Mouse (Mus musculus): Measurements from ENCODE around the gene Adcy4. TPM values are rescaled to one million over a fixed set of nuclear protein-coding genes. Genes with fewer than 3 reads are reported as not detected.
A peak's percentile ranks its signal among the peaks of the same experiment; 100 is the strongest.
"Not testable (repeated sequence)": the region's sequence is repeated elsewhere in the genome, so short reads cannot be mapped to it uniquely, and the experiment has no call there.

Adcy4 gene
- polyA plus RNA-seq, 1 experiment from 2014 or later: 1.8 TPM

- Histone ChIP-seq H3K27me3 (peaks cover 53% of the 10 kb centered on the region), H3K4me3 (replicated peaks) (0 out of 2 replicates have a peak overlapping the region, but pooled peaks have one; percentile 3), H3K9me3 (replicated peaks) (no peaks in the 10 kb centered on the region), H3K36me3 (no peaks in the 10 kb centered on the region), H3K9ac (peak overlapping the region; percentile 50; the same call in 1 of the 2 replicates), H3K4me1 (replicated peaks) (peaks cover 57% of the 10 kb centered on the region), H3K27ac (no peak overlapping the region), H3K4me2 (peak overlapping the region; percentile 42)
- 31% methylated on average over 16 of the region's 16 CpGs for WGBS (ENCODE audit: insufficient replicate concordance)
- DNase-seq: no peak
- peak; percentile 73 for ATAC-seq (ENCODE audit: low read depth)
Observed at GRCm38 (mm10) chr14:55769087-55769703, 14.7 kb downstream of the Adcy4 start.

DNA sequence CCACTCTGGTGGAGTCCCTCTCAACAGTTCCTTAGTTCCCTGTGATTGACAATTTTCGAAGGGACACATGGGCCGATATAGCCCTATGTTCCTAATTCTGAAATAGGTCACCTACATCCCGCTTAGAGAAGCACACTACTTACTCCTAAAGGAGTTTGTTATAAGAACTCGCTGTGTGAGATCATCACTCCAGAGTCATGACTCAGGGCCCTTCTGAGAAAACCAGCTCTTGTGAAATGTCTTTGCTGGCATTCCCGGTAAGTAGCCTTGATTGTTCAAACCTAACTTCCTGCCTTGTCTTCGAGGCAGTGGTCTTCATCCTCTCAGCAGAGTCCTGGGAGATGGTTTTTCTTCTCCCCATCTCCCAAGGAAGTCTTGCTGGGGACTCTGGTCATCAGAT is 15.3 kb downstream of the Adcy4 start:
- 75% methylated on average over 6 of the region's 6 CpGs for WGBS (ENCODE audit: insufficient replicate concordance)
- Histone ChIP-seq H3K27ac (no peak overlapping the region), H3K9me3 (replicated peaks) (no peaks in the 10 kb centered on the region), H3K9ac (peak overlapping the region; percentile 69; the same call in 1 of the 2 replicates), H3K27me3 (peaks cover 52% of the 10 kb centered on the region), H3K4me2 (peak overlapping the region; percentile 75), H3K4me3 (replicated peaks) (no peak overlapping the region), H3K36me3 (no peaks in the 10 kb centered on the region), H3K4me1 (replicated peaks) (peaks cover 57% of the 10 kb centered on the region)
- DNase-seq: no peak
- ATAC-seq (ENCODE audit: low read depth): no peak

- peak; percentile 47 for ATAC-seq (ENCODE audit: low read depth)
- peak overlapping the region; percentile 50 for H3K4me3 ChIP-seq (replicated peaks)
- no peaks in the 10 kb centered on the region for H3K9me3 ChIP-seq (replicated peaks)
- no peaks in the 10 kb centered on the region for H3K36me3 ChIP-seq
- peak overlapping the region; percentile 69 for H3K9ac ChIP-seq
- peak overlapping the region; percentile 75 for H3K4me2 ChIP-seq
- no peak overlapping the region for H3K27ac ChIP-seq
- WGBS (ENCODE audit: insufficient replicate concordance): 9% methylated on average over 52 of the region's 52 CpGs
- peaks cover 62% of the 10 kb centered on the region for H3K4me1 ChIP-seq (replicated peaks)
- peaks cover 55% of the 10 kb centered on the region for H3K27me3 ChIP-seq
- DNase-seq: no peak
Observed at GRCm38 (mm10) chr14:55767519-55768414, 16.1 kb downstream of the Adcy4 start.

DNA sequence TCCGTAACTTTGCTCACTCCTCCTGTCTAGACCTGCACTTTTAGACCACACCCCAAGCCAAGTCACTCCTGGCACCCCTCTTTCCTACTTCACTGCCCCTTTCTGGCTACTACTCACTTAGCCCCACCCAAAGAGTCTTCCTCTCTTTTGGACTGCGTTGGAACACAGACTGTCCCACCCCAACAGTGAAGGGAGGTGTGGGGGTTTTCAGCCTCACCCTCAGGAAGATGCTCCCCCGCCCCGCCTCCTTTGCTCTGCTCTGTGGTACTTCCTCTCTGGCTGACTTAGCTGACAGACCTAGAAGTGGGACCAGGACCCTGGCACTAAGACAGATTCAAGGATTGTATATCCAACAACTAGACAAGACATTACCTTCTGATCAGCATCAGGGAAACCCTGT is 18.2 kb downstream of the Adcy4 start, which contains the start of gene Ltb4r1:
TSS of gene Ltb4r1 (plus strand) at position 267 of the 400 bp plus-strand sequence.
- H3K4me3 ChIP-seq (replicated peaks): no peak within 1 kb of the TSS
- ATAC-seq (ENCODE audit: low read depth) (no peak), DNase-seq (no peak)
- no peak within 1 kb of the TSS for H3K9ac ChIP-seq
- peaks cover 69% of the 10 kb centered on the region for H3K27me3 ChIP-seq
- 23% methylated on average over 4 of the region's 4 CpGs for WGBS (ENCODE audit: insufficient replicate concordance)
- no peaks in the 10 kb centered on the region for H3K9me3 ChIP-seq (replicated peaks)
- peak within 1 kb of the TSS; percentile 47; the same call in 1 of the 2 replicates for H3K27ac ChIP-seq
- peaks cover 71% of the 10 kb centered on the region for H3K4me1 ChIP-seq (replicated peaks)
- H3K36me3 ChIP-seq: no peaks in the 10 kb centered on the region
- H3K4me2 ChIP-seq: no peak within 1 kb of the TSS

DNA sequence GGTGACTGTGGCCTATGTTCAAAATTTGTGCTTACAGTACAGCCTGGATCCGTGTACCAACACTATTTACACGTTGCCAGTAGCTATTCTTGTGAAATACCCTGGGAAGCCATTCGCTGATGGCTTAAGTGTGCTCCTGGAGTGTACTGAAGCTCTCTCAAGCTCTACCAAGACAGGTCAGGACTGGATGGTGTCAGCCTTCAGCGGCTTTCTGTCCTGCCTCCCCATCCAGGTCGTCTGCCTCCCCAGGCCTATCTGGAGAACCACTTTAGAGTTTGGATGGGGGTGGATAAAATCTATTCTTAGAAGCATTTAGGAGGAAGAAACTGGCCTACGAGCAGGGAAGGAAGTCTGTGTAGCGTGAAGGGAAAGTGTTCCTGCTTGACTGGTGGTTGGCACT is 20.7 kb downstream of the Adcy4 start:
- H3K4me1 ChIP-seq (replicated peaks): peaks cover 62% of the 10 kb centered on the region
- peaks cover 69% of the 10 kb centered on the region for H3K27me3 ChIP-seq
- H3K27ac ChIP-seq: 0 out of 2 replicates have a peak overlapping the region, but pooled peaks have one; percentile 1
- H3K9me3 ChIP-seq (replicated peaks): no peaks in the 10 kb centered on the region
- H3K4me3 ChIP-seq (replicated peaks): peak overlapping the region; percentile 58; the same call in 1 of the 2 replicates
- no peak for ATAC-seq (ENCODE audit: low read depth)
- peak overlapping the region; percentile 79 for H3K4me2 ChIP-seq
- no peak for DNase-seq
- H3K36me3 ChIP-seq: no peaks in the 10 kb centered on the region
- H3K9ac ChIP-seq: no peak overlapping the region
- WGBS (ENCODE audit: insufficient replicate concordance): 33% methylated on average over 7 of the region's 7 CpGs

- Histone ChIP-seq H3K36me3 (no peaks in the 10 kb centered on the region), H3K4me3 (replicated peaks) (peak overlapping the region; percentile 58), H3K9ac (peak overlapping the region; percentile 71), H3K27me3 (peaks cover 60% of the 10 kb centered on the region), H3K27ac (no peak overlapping the region; the same call in 1 of the 2 replicates), H3K9me3 (replicated peaks) (no peaks in the 10 kb centered on the region), H3K4me1 (replicated peaks) (peaks cover 61% of the 10 kb centered on the region), H3K4me2 (peak overlapping the region; percentile 79)
- WGBS (ENCODE audit: insufficient replicate concordance): 3% methylated on average over 77 of the region's 77 CpGs
- peak; percentile 18 for ATAC-seq (ENCODE audit: low read depth)
- no peak for DNase-seq
Observed at GRCm38 (mm10) chr14:55762001-55762821, 21.7 kb downstream of the Adcy4 start.

DNA sequence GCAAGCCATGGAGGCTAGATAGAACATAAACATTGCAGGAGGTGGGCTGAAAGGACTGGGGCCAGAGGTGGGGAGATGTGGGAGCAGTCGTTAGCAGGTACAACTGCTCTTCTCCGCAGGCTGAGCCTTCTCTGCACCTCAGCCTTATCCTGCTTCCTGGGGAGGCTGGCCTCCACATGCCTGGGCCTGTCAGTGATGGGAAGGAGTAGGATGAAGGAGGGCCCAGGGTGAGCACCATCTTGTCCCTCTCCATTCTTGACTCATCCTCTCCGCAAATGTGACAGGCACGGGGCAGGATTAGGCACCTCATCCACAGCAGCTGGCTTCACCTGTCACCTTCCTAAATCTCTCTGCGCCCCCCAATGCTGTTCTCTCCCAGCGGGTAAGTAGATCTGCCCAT is 22.7 kb downstream of the Adcy4 start, which contains the start of gene Ltb4r2:
TSS of gene Ltb4r2 (plus strand) at position 266 of the 400 bp plus-strand sequence.
- H3K4me3 ChIP-seq (replicated peaks): peak within 1 kb of the TSS; percentile 58
- peak within 1 kb of the TSS; percentile 71 for H3K9ac ChIP-seq
- H3K4me2 ChIP-seq: peak within 1 kb of the TSS; percentile 79
- 74% methylated on average over 6 of the region's 6 CpGs for WGBS (ENCODE audit: insufficient replicate concordance)
- peaks cover 7% of the 10 kb centered on the region for H3K36me3 ChIP-seq
- peaks cover 62% of the 10 kb centered on the region for H3K4me1 ChIP-seq (replicated peaks)
- H3K27ac ChIP-seq: no peak within 1 kb of the TSS
- H3K9me3 ChIP-seq (replicated peaks): no peaks in the 10 kb centered on the region
- ATAC-seq (ENCODE audit: low read depth): no peak
- no peak for DNase-seq
- H3K27me3 ChIP-seq: peaks cover 52% of the 10 kb centered on the region

- not testable (repeated sequence) for H3K9me3 ChIP-seq (replicated peaks); H3K4me3 ChIP-seq (replicated peaks); H3K27ac ChIP-seq; H3K9ac ChIP-seq
- H3K4me2 ChIP-seq: peak overlapping the region; percentile 29
- DNase-seq (peak; percentile 66), ATAC-seq (ENCODE audit: low read depth) (0 out of 2 replicates have a peak, but pooled peaks have one; percentile 18)
- peaks cover 18% of the 10 kb centered on the region for H3K36me3 ChIP-seq
- peaks cover 46% of the 10 kb centered on the region for H3K27me3 ChIP-seq
- H3K4me1 ChIP-seq (replicated peaks): peaks cover 52% of the 10 kb centered on the region
- under 1% methylated on average over 6 of the region's 6 CpGs for WGBS (ENCODE audit: insufficient replicate concordance)
Observed at GRCm38 (mm10) chr14:55760156-55760555, 23.7 kb downstream of the Adcy4 start.

DNA sequence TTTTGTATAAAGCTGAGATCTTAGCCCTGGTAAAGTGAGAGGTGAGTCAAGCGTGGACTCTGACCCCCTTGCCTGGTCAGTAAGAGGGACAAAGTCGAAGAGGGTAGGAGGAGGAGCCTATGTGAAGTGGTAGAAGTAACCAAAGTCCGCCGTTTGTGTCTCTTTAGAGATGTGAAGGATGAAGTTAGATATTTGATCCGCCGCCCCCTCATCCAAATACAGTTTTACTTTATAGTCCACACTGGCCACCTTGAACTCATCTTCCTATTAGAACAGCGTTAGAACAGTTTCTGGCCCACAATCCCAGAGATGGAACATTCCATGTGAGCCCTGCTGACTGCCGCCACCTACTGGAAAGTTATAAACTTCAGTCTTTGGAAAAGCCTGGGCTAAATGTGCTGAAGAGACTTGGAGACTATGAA is 25.5 kb downstream of the Adcy4 start, which contains the start of gene Cideb:
TSS of gene Cideb (minus strand) at position 96 of the 422 bp plus-strand sequence.
- Histone ChIP-seq H3K4me1 (replicated peaks) (peaks cover 43% of the 10 kb centered on the region), H3K9me3 (replicated peaks) (no peaks in the 10 kb centered on the region), H3K4me3 (replicated peaks) (peak within 1 kb of the TSS; percentile 32), H3K4me2 (peak within 1 kb of the TSS; percentile 43), H3K9ac (peak within 1 kb of the TSS; percentile 5; the same call in 1 of the 2 replicates), H3K27ac (peak within 1 kb of the TSS; percentile 69), H3K36me3 (peaks cover 35% of the 10 kb centered on the region), H3K27me3 (peaks cover 30% of the 10 kb centered on the region)
- 12% methylated on average over 8 of the region's 8 CpGs for WGBS (ENCODE audit: insufficient replicate concordance)
- ATAC-seq (ENCODE audit: low read depth) (peak; percentile 34), DNase-seq (no peak)

DNA sequence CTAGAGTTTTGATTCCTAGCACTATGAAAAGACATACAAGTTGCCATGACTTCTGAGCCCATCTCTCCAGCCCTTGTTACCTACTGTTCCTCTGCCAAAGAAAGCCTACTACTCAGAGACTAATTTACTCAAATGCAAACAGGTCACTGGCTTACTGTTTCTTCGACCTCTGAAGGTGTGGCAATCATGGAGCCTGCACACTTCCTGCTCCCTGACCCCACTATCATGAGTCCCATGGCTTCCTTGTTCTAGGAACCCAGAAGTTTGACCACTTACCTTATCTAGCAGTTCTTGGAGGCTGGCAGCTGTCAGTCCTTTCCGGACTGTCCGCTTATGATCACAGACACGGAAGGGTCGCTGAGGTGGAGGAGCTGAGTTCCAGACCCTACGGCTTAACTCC is 26.3 kb downstream of the Adcy4 start:
- H3K9ac ChIP-seq: peak overlapping the region; percentile 5; the same call in 1 of the 2 replicates
- whole genome bisulfite sequencing (ENCODE audit: insufficient replicate concordance): 12% methylated on average over 6 of the region's 6 CpGs
- no peaks in the 10 kb centered on the region for H3K9me3 ChIP-seq (replicated peaks)
- no peak for DNase-seq
- H3K27me3 ChIP-seq: peaks cover 22% of the 10 kb centered on the region
- H3K4me3 ChIP-seq (replicated peaks): peak overlapping the region; percentile 32
- peak overlapping the region; percentile 69; the same call in 1 of the 2 replicates for H3K27ac ChIP-seq
- peaks cover 43% of the 10 kb centered on the region for H3K36me3 ChIP-seq
- H3K4me2 ChIP-seq: peak overlapping the region; percentile 43
- ATAC-seq (ENCODE audit: low read depth): no peak
- H3K4me1 ChIP-seq (replicated peaks): peaks cover 35% of the 10 kb centered on the region
